Mouse (Mus musculus) G1E (cell line): Measurements from ENCODE around the gene Fbxl15.

Experiments used
- CTCF ChIP-seq: IDR thresholded peaks from 2 replicates; pipeline ENCODE4 v1.5.1; 2012; ENCODE audit warnings: low read depth, low read length, inconsistent platforms, mixed read lengths
- GATA1 ChIP-seq: IDR thresholded peaks from 2 replicates; pipeline ENCODE4 v1.6.1; 2012; ENCODE audit warnings: borderline replicate concordance, low read length, inconsistent platforms, mixed read lengths
- POLR2AphosphoS5 ChIP-seq: IDR thresholded peaks from 2 replicates; pipeline ENCODE4 v1.6.1; 2012; ENCODE audit warnings: low read depth, low read length, inconsistent platforms; ENCODE audit not compliant: insufficient replicate concordance
- TAL1 ChIP-seq: conservative IDR thresholded peaks from 2 replicates; pipeline ENCODE4 v1.6.1; 2012; ENCODE audit warnings: low read depth, low read length, inconsistent platforms, mixed read lengths

DNA sequence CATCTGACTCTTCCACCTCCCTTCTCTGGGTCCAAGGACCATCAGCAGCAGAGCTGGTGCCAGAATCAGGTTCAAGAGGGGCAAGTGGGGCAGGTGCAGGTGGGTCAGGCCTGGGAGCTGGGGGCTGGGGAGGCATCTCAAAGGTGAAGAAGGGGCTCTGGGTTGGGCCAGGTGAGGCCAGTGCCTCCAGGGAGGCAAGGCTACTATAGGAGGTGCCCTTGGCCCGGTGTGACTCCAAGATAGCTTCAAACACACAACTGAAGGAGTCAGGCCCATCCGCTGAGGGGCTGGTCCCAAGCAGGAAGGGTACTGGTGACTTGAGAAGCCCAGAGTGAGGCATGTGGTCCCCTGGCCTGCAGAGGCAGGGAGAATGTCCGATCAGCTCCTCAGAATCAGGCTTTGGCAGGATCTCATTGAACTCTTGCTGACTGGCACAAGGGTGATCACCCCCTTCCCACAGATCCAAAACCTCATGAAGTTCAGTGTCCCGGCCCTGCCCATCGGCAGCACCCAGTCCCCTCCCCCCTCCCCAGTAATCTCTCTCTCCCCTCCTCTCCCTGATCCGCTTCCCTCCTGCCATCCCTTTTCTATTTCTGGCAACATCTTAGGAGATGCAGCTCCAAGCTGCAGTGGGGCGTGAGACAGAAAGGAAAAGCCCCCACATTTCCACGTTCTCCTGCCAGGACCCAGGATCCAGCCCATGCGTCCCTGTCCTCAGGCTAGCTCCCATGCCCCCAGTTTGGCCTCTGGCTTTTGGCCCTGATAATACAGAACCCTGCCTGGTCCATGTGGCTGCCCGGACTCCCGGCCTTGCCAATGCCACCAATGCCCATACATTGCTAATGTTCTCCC is 5.6 kb upstream of the Fbxl15 start:
- no peak for TF ChIP-seq CTCF
- no peak for TF ChIP-seq GATA1
- no peak for TF ChIP-seq TAL1
- no peak for TF ChIP-seq POLR2AphosphoS5
